Mouse (Mus musculus) stomach, embryonic 14.5 days (tissue): ENCODE data around the gene Rere. TPM values are rescaled to one million over a fixed set of nuclear protein-coding genes. Genes with fewer than 3 reads are reported as not detected.

Source experiments
- ATAC-seq: fragments of 200-750 bp; cut with Nextera tagmentation; 2 replicates; pipeline ENCODE4 v1.8.0; 2017; ENCODE audit warnings: low read depth, moderate TSS enrichment; ENCODE audit not compliant: insufficient number of reproducible peaks, insufficient read depth, low FRiP score
- H3K27ac ChIP-seq: fragments of 300-500 bp; sonication (generic); 2 replicates; pipeline ENCODE4 v1.5.1; 2014; ENCODE audit warnings: mild to moderate bottlenecking, low read length, moderate library complexity, mixed read lengths
- H3K27me3 ChIP-seq: fragments of 300-500 bp; sonication (generic); 2 replicates; pipeline ENCODE4 v1.6.1; 2014; ENCODE audit warnings: low read length, control low read depth, mixed read lengths; ENCODE audit not compliant: control insufficient read depth, insufficient read depth
- H3K36me3 ChIP-seq: fragments of 300-500 bp; sonication (generic); 2 replicates; pipeline ENCODE4 v1.6.1; 2014; ENCODE audit warnings: mild to moderate bottlenecking, control low read depth, low read length, moderate library complexity, mixed read lengths; ENCODE audit not compliant: control insufficient read depth, insufficient read depth
- H3K4me1 ChIP-seq: fragments of 300-500 bp; sonication (generic); 2 replicates; pipeline ENCODE4 v1.6.1; 2014; ENCODE audit warnings: low read length, control low read depth, mixed read lengths; ENCODE audit not compliant: control insufficient read depth, insufficient read depth
- H3K4me2 ChIP-seq: fragments of 300-500 bp; sonication (generic); replicated peaks from 2 replicates; pipeline ENCODE4 v1.6.1; 2014; ENCODE audit warnings: low read depth, low read length, control low read depth
- H3K4me3 ChIP-seq: fragments of 300-500 bp; sonication (generic); 2 replicates; pipeline ENCODE4 v1.5.1; 2014; ENCODE audit warnings: low read depth, low read length, control low read depth
- H3K9ac ChIP-seq: fragments of 300-500 bp; sonication (generic); replicated peaks from 2 replicates; pipeline ENCODE4 v1.6.1; 2014; ENCODE audit warnings: low read depth, mild to moderate bottlenecking, control low read depth, low read length, moderate library complexity, mixed read lengths
- H3K9me3 ChIP-seq: fragments of 300-500 bp; sonication (generic); 2 replicates; pipeline ENCODE4 v1.6.1; 2016; ENCODE audit warnings: low read depth, low read length, control low read depth; ENCODE audit not compliant: control insufficient read depth
- WGBS: fragments of 180-500 bp; shearing (Covaris S2); extraction: QIAGEN DNeasy Blood & Tissue Kit; methylation state at CpG from one replicate; pipeline ENCODE4 v1.1.7; 2014; 5-methylcytosine and 5-hydroxymethylcytosine counted together
- polyA plus RNA-seq: library from polyadenylated mRNA; unstranded; fragments of >200 nt; fragmentation: Nextera tagmentation; extraction: Ambion mirVana; gene quantifications from 2 replicates; pipeline ENCODE4 v1.2.1, GENCODE M21; 2014

Gene Rere
- polyA plus RNA-seq, 1 experiment from 2014 or later = 41.1 TPM

DNA sequence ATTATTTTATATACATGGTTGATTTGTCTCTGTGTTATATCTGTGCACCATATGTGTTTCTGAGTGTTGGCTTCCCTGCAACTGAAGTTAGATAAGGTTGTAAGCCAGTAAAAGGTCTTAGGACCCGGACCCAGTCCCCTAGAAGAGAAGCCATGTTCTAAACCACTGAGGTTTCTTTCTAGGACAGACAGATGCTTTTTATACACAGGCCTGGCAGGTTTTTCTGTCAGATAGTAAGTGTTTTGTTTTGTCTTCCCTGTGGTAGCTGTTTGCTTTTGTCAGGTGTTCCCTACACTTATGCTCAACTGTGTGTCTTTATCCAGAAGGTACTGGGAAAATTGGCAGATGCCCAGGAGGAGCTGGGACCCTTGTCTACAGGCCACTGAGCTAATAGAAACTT lies 167.0 kb downstream of the Rere start:
- Histone ChIP-seq H3K9me3 (no peaks in the 10 kb centered on the region), H3K36me3 (no peaks in the 10 kb centered on the region), H3K27ac (no peak overlapping the region), H3K4me2 (no peak overlapping the region), H3K27me3 (no peaks in the 10 kb centered on the region), H3K9ac (no peak overlapping the region), H3K4me1 (peaks cover 23% of the 10 kb centered on the region; the same call in 1 of the 2 replicates), H3K4me3 (no peak overlapping the region)
- 67% methylated on average over 1 of the region's 1 CpGs for WGBS
- ATAC-seq = no peak

DNA sequence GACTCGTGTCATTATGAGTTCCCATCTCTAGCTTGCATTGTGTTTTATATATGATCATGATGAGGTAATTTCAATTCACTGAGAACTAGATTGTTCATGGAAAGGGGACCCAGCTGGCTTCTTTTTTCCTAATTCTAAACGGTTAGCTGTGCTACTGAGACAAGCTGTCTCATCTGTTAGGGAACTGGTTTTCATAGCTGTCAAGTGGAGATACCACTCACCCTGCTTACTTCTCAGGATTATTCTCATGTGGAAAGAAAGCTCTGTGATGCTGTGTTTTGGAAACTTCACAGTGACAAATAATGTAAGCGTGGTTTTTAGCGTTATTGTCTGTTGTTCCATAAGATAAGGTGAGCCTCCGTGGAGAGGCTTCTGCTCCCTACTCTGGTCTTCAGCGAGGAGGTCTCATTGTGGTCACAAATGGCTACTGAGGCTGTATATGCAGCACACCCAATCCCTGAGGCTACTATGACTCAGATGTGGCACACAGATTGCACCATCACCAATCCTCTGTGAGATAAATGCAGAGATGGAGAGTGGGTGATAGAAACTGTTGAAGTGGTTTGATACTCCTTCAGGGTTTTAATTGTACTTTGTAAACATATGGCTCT lies 168.7 kb downstream of the Rere start:
- Histone ChIP-seq H3K27me3 (no peaks in the 10 kb centered on the region), H3K27ac (no peak overlapping the region), H3K4me3 (no peak overlapping the region), H3K4me2 (no peak overlapping the region), H3K9me3 (no peaks in the 10 kb centered on the region), H3K36me3 (no peaks in the 10 kb centered on the region), H3K4me1 (peaks cover 23% of the 10 kb centered on the region; the same call in 1 of the 2 replicates), H3K9ac (no peak overlapping the region)
- no peak for ATAC-seq
- WGBS = 68% methylated on average over 6 of the region's 6 CpGs

DNA sequence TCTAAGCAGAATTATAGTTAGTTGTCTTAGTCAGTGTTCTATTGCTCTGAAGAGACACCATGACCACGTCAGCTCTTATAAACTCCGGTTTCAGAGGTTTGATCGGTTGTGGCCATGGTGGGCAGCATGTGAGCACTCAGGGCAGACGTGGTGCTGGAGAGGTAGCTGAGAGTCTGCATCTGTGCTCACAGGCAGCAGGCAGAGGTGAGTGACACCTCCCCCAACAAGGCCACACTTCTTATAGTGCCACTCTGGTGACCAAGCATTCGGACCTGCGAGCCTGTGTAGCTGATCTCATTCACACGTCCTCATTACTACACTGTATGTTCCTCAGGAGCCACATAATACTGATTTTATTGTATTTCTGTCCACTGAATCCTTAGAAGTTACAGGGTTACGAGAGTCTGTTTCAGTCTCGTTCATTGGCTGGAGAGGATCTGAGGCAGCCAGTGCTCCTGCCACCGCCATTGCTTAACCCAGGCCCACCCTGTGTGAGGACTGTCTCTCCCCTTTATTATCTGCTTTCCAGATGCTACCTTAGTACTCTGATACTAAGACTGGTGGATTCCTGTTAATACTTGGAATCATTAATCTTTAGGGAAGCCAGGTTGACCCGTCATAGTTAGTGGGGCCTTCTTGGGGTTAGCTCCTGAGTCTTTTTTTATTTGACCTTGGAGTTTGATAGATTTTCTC lies 170.9 kb downstream of the Rere start:
- Histone ChIP-seq H3K36me3 (no peaks in the 10 kb centered on the region), H3K9me3 (no peaks in the 10 kb centered on the region), H3K4me1 (0 out of 2 replicates have a peak, but pooled peaks cover 9% of the 10 kb centered on the region), H3K27ac (no peak overlapping the region), H3K9ac (no peak overlapping the region), H3K4me3 (no peak overlapping the region), H3K4me2 (no peak overlapping the region), H3K27me3 (no peaks in the 10 kb centered on the region)
- ATAC-seq = no peak
- WGBS = 79% methylated on average over 11 of the region's 11 CpGs

DNA sequence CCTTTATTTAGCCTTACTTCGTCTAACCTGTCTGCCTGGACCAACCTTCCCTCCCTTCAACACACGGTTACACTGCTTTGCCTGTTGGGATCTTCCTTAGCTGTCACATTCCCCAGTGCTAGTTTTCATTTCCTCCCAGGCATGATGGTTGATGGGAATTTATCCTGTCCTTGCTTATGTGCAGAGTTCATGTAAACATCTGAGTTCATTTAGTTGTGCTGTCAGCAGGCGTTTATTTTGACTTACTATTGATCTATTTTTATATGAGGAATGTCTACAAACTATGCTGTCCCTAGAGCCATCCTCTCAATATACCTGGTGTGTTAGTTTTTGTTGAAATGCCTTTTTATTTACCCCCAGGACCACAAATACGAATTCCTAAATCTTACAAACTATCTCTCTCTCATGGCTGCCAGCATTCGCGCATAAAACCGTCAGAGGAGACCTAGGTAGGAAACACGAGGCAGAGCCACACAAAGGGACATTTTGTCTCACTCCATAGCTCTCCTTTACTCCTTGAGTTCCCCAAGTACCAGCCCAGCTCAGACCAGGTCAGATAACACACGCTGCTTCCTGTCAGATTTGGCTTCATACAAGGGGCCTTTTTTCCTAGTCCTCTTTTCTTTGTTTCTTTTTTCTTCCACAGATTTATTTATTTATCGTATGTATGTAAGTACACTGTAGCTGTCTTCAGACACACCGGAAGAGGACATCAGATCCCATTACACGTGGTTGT lies 173.3 kb downstream of the Rere start:
- no peaks in the 10 kb centered on the region for H3K27me3 ChIP-seq
- no peak overlapping the region for H3K4me3 ChIP-seq
- no peaks in the 10 kb centered on the region for H3K36me3 ChIP-seq
- H3K9me3 ChIP-seq = no peaks in the 10 kb centered on the region
- no peak overlapping the region for H3K9ac ChIP-seq
- WGBS = 47% methylated on average over 12 of the region's 12 CpGs
- no peak for ATAC-seq
- peaks cover 7% of the 10 kb centered on the region for H3K4me1 ChIP-seq
- no peak overlapping the region for H3K4me2 ChIP-seq
- H3K27ac ChIP-seq = no peak overlapping the region

DNA sequence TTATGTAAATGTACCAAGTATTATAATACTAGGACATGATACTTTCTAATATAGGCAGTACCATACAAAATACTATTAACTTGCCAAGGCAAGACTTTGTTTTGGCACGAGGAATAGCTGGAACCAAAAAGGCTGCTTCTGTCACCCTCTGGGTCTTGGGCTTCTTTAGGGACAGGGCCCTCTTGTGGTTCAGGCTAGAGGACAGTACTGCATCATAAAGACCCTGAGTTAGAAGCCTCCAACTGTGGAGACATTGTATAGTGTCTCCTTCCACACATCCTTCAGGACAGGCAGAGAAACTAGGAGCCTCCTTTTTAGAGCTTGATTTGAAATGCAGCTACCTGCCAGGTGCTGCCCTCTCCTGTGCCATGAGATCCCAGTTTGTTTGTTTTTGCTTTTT lies 174.3 kb downstream of the Rere start:
- no peaks in the 10 kb centered on the region for H3K9me3 ChIP-seq
- no peak for ATAC-seq
- no peak overlapping the region for H3K4me3 ChIP-seq
- peaks cover 7% of the 10 kb centered on the region for H3K4me1 ChIP-seq
- no peak overlapping the region for H3K9ac ChIP-seq
- H3K27ac ChIP-seq = no peak overlapping the region
- no peaks in the 10 kb centered on the region for H3K36me3 ChIP-seq
- H3K27me3 ChIP-seq = no peaks in the 10 kb centered on the region
- 78% methylated on average over 1 of the region's 1 CpGs for WGBS
- no peak overlapping the region for H3K4me2 ChIP-seq

DNA sequence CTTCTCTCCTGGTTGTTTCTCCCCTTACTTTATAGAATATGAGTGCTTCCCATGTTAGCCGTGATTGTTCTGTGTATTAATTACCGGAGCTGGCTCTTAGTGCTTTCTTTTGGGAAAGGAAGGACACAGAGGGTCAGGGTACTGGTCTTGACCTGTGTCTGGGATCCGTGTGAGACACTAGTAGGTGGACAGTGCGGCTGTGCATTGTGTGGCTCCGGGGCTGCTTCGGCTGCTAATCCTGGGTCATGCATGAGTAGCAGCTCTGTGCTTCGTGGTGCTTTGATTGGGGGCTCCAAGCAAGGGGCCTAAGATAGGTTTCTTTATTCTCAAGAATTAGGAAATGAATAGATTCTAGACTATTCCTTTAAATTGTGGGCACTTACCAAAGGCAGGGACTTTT lies 175.0 kb downstream of the Rere start:
- Histone ChIP-seq H3K4me3 (no peak overlapping the region), H3K27ac (no peak overlapping the region), H3K36me3 (no peaks in the 10 kb centered on the region), H3K9me3 (no peaks in the 10 kb centered on the region), H3K9ac (no peak overlapping the region), H3K4me1 (peaks cover 10% of the 10 kb centered on the region), H3K4me2 (no peak overlapping the region), H3K27me3 (no peaks in the 10 kb centered on the region)
- no peak for ATAC-seq
- WGBS = 64% methylated on average over 7 of the region's 7 CpGs

DNA sequence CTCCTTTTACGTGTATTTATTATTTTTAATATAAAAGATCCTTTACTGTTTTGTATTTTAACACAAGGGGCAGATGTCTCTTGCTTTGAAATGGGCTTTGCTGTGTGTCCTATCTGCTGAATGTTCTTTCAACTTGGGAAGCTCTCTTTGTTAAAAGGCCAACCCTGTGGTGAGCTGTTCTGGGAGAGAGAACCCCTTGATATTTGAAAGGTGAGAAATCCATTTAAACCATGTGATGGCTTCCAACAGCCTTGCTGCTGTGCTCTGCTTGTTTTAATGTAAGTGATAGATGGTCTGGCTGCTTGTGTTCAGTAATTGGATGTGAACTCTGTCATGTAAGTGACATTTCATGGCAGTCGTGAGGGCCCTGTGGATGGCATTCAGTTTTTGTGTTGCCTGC lies 175.4 kb downstream of the Rere start:
- H3K27me3 ChIP-seq = no peaks in the 10 kb centered on the region
- no peak overlapping the region for H3K4me2 ChIP-seq
- H3K36me3 ChIP-seq = no peaks in the 10 kb centered on the region
- no peak overlapping the region for H3K27ac ChIP-seq
- 48% methylated on average over 2 of the region's 2 CpGs for WGBS
- no peak for ATAC-seq
- no peak overlapping the region for H3K9ac ChIP-seq
- H3K9me3 ChIP-seq = no peaks in the 10 kb centered on the region
- no peak overlapping the region for H3K4me3 ChIP-seq
- H3K4me1 ChIP-seq = peaks cover 10% of the 10 kb centered on the region

DNA sequence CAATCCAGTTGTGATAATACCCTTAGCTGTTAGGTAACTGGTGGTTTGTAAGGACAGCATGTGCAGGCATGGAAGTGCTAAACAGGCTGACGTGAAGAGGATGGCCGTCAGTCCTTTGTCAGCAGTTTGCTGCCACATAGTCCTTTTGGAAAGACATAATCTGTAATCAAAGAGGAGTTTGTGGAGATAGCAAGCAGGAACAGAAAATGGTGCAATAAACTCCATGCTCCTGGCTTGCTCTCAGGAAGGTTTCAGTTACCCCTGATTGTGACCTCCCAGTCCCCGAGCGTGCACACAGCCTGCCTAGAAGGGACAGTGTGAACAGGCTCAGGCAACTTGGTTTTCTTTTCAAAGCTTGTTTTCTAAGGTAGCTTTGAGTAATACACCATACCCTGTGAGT lies 175.9 kb downstream of the Rere start:
- no peaks in the 10 kb centered on the region for H3K9me3 ChIP-seq
- no peak overlapping the region for H3K9ac ChIP-seq
- WGBS = 70% methylated on average over 4 of the region's 4 CpGs
- no peak overlapping the region for H3K4me2 ChIP-seq
- H3K4me1 ChIP-seq = peaks cover 8% of the 10 kb centered on the region
- no peaks in the 10 kb centered on the region for H3K27me3 ChIP-seq
- H3K36me3 ChIP-seq = no peaks in the 10 kb centered on the region
- no peak overlapping the region for H3K27ac ChIP-seq
- H3K4me3 ChIP-seq = no peak overlapping the region
- no peak for ATAC-seq
